Mouse (Mus musculus): ENCODE data around the gene Plekhm1. TPM values are rescaled to one million over a fixed set of nuclear protein-coding genes. Genes with fewer than 3 reads are reported as not detected.
A peak's percentile ranks its signal among the peaks of the same experiment; 100 is the strongest.

Plekhm1 gene
- polyA plus RNA-seq, 1 experiment from 2014 or later: 2.3 TPM

GRCm38 (mm10) chr11:103365530-103365929 lies 47.0 kb downstream of the Plekhm1 start:
- Histone ChIP-seq H3K27ac (ENCODE audit: low read depth) (no peak overlapping the region), H3K4me1 (ENCODE audit: insufficient read depth) (peaks cover 32% of the 10 kb centered on the region), H3K9ac (replicated peaks) (no peak overlapping the region), H3K4me2 (ENCODE audit: low read depth, low read length) (no peak overlapping the region), H3K9me3 (ENCODE audit: low read length) (no peaks in the 10 kb centered on the region), H3K36me3 (replicated peaks; ENCODE audit: insufficient read depth, low read length) (peaks cover 19% of the 10 kb centered on the region), H3K27me3 (ENCODE audit: insufficient read depth, low read length) (peaks cover 32% of the 10 kb centered on the region), H3K4me3 (ENCODE audit: low read depth, low read length) (no peak overlapping the region)
- WGBS (ENCODE audit: insufficient replicate concordance): 83% methylated on average over 4 of the region's 4 CpGs
- no peak for TF ChIP-seq CTCF (IDR thresholded peaks at IDR 0.05; ENCODE audit: low read depth)
- ATAC-seq (no peak), DNase-seq (no peak)

- H3K27ac ChIP-seq (ENCODE audit: low read depth): no peak overlapping the region
- ATAC-seq: no peak
- WGBS (ENCODE audit: insufficient replicate concordance): 84% methylated on average over 3 of the region's 3 CpGs
- H3K4me2 ChIP-seq (ENCODE audit: low read depth, low read length): no peak overlapping the region
- H3K4me1 ChIP-seq (ENCODE audit: insufficient read depth): peaks cover 33% of the 10 kb centered on the region
- H3K36me3 ChIP-seq (replicated peaks; ENCODE audit: insufficient read depth, low read length): peaks cover 16% of the 10 kb centered on the region
- peaks cover 36% of the 10 kb centered on the region for H3K27me3 ChIP-seq (ENCODE audit: insufficient read depth, low read length)
- H3K4me3 ChIP-seq (ENCODE audit: low read depth, low read length): no peak overlapping the region
- TF ChIP-seq EP300 (IDR thresholded peaks at IDR 0.05; ENCODE audit: low read depth): no peak
- TF ChIP-seq CTCF (IDR thresholded peaks at IDR 0.05; ENCODE audit: low read depth): no peak
- H3K9ac ChIP-seq (replicated peaks): no peak overlapping the region
- DNase-seq: no peak
- no peaks in the 10 kb centered on the region for H3K9me3 ChIP-seq (ENCODE audit: low read length)
These were observed 47.5 kb downstream of the Plekhm1 start for GRCm38 (mm10) chr11:103365022-103365421.

- H3K36me3 ChIP-seq (replicated peaks; ENCODE audit: insufficient read depth, low read length): peaks cover 11% of the 10 kb centered on the region
- no peak overlapping the region for H3K9ac ChIP-seq (replicated peaks)
- peaks cover 41% of the 10 kb centered on the region for H3K27me3 ChIP-seq (ENCODE audit: insufficient read depth, low read length)
- no peaks in the 10 kb centered on the region for H3K9me3 ChIP-seq (ENCODE audit: low read length)
- H3K4me2 ChIP-seq (ENCODE audit: low read depth, low read length): 0 out of 2 replicates have a peak overlapping the region, but pooled peaks have one; percentile 88
- no peak for TF ChIP-seq CTCF (IDR thresholded peaks at IDR 0.05; ENCODE audit: low read depth)
- no peak for TF ChIP-seq EP300 (IDR thresholded peaks at IDR 0.05; ENCODE audit: low read depth)
- WGBS (ENCODE audit: insufficient replicate concordance): 40% methylated on average over 5 of the region's 5 CpGs
- DNase-seq (no peak), ATAC-seq (no peak)
- H3K4me1 ChIP-seq (ENCODE audit: insufficient read depth): peaks cover 34% of the 10 kb centered on the region
- H3K4me3 ChIP-seq (ENCODE audit: low read depth, low read length): no peak overlapping the region
- no peak overlapping the region; the same call in 1 of the 2 replicates for H3K27ac ChIP-seq (ENCODE audit: low read depth)
These were observed 48.2 kb downstream of the Plekhm1 start for GRCm38 (mm10) chr11:103364335-103364734.

- peak within 1 kb of the TSS; percentile 74 for H3K27ac ChIP-seq (ENCODE audit: low read depth)
- TF ChIP-seq CTCF (IDR thresholded peaks at IDR 0.05; ENCODE audit: low read depth) (no peak), EP300 (IDR thresholded peaks at IDR 0.05; ENCODE audit: low read depth) (no peak)
- DNase-seq (peak; percentile 71), ATAC-seq (peak; percentile 28)
- peaks cover 43% of the 10 kb centered on the region for H3K27me3 ChIP-seq (ENCODE audit: insufficient read depth, low read length)
- peaks cover 35% of the 10 kb centered on the region for H3K4me1 ChIP-seq (ENCODE audit: insufficient read depth)
- peak within 1 kb of the TSS; percentile 88 for H3K4me2 ChIP-seq (ENCODE audit: low read depth, low read length)
- H3K36me3 ChIP-seq (replicated peaks; ENCODE audit: insufficient read depth, low read length): peaks cover 9% of the 10 kb centered on the region
- H3K9me3 ChIP-seq (ENCODE audit: low read length): no peaks in the 10 kb centered on the region
- peak within 1 kb of the TSS; percentile 53 for H3K4me3 ChIP-seq (ENCODE audit: low read depth, low read length)
- WGBS (ENCODE audit: insufficient replicate concordance): 3% methylated on average over 35 of the region's 35 CpGs
- peak within 1 kb of the TSS; percentile 58 for H3K9ac ChIP-seq (replicated peaks)
These were observed 49.0 kb downstream of the Plekhm1 start, which contains the start of gene Arhgap27 for GRCm38 (mm10) chr11:103363214-103364148. Arhgap27 (minus strand) TSS chr11:103363692.

- Histone ChIP-seq H3K9ac (replicated peaks) (peak overlapping the region; percentile 58), H3K36me3 (replicated peaks; ENCODE audit: insufficient read depth, low read length) (peaks cover 5% of the 10 kb centered on the region), H3K9me3 (ENCODE audit: low read length) (no peaks in the 10 kb centered on the region), H3K27me3 (ENCODE audit: insufficient read depth, low read length) (peaks cover 43% of the 10 kb centered on the region), H3K4me3 (ENCODE audit: low read depth, low read length) (peak overlapping the region; percentile 53), H3K4me2 (ENCODE audit: low read depth, low read length) (peak overlapping the region; percentile 88), H3K27ac (ENCODE audit: low read depth) (peak overlapping the region; percentile 74), H3K4me1 (ENCODE audit: insufficient read depth) (peaks cover 35% of the 10 kb centered on the region)
- ATAC-seq (peak; percentile 5; the same call in 1 of the 2 replicates), DNase-seq (no peak)
- TF ChIP-seq CTCF (IDR thresholded peaks at IDR 0.05; ENCODE audit: low read depth): no peak
- TF ChIP-seq EP300 (IDR thresholded peaks at IDR 0.05; ENCODE audit: low read depth): no peak
- WGBS (ENCODE audit: insufficient replicate concordance): 2% methylated on average over 33 of the region's 33 CpGs
These were observed 49.8 kb downstream of the Plekhm1 start for GRCm38 (mm10) chr11:103362521-103363181.

GRCm38 (mm10) chr11:103362054-103362432 lies 50.4 kb downstream of the Plekhm1 start:
- H3K36me3 ChIP-seq (replicated peaks; ENCODE audit: insufficient read depth, low read length): peaks cover under 1% of the 10 kb centered on the region
- H3K9ac ChIP-seq (replicated peaks): peak overlapping the region; percentile 58
- peaks cover 35% of the 10 kb centered on the region for H3K4me1 ChIP-seq (ENCODE audit: insufficient read depth)
- peak overlapping the region; percentile 53 for H3K4me3 ChIP-seq (ENCODE audit: low read depth, low read length)
- 5% methylated on average over 13 of the region's 13 CpGs for WGBS (ENCODE audit: insufficient replicate concordance)
- H3K9me3 ChIP-seq (ENCODE audit: low read length): no peaks in the 10 kb centered on the region
- peak overlapping the region; percentile 74; the same call in 1 of the 2 replicates for H3K27ac ChIP-seq (ENCODE audit: low read depth)
- peak overlapping the region; percentile 88 for H3K4me2 ChIP-seq (ENCODE audit: low read depth, low read length)
- DNase-seq (no peak), ATAC-seq (no peak)
- TF ChIP-seq EP300 (IDR thresholded peaks at IDR 0.05; ENCODE audit: low read depth) (no peak), CTCF (IDR thresholded peaks at IDR 0.05; ENCODE audit: low read depth) (no peak)
- H3K27me3 ChIP-seq (ENCODE audit: insufficient read depth, low read length): peaks cover 43% of the 10 kb centered on the region

All from liver, postnatal 0 days (tissue).